Mouse (Mus musculus) liver, embryonic 14.5 days (tissue): ENCODE measurements around the gene Rimbp3.

Experiments used
- CTCF ChIP-seq: IDR thresholded peaks from 2 replicates; pipeline ENCODE4 v1.5.1; 2016; ENCODE audit warnings: antibody characterized with exemption, low read depth, control low read depth
- EP300 ChIP-seq: IDR thresholded peaks from 2 replicates; pipeline ENCODE4 v1.6.1; 2016; ENCODE audit warnings: antibody characterized with exemption, low read depth

- peak; percentile 79 for TF ChIP-seq CTCF
- TF ChIP-seq EP300, result no peak
Observed at GRCm38 (mm10) chr16:17204990-17205389, 3.4 kb upstream of the Rimbp3 start.
